Mouse (Mus musculus) ES-Bruce4 (cell line): ENCODE data around the gene Fibcd1.

Source experiments
- EP300 ChIP-seq: IDR thresholded peaks from 2 replicates; pipeline ENCODE4 v1.6.1; 2011; ENCODE audit warnings: low read depth, low read length; ENCODE audit not compliant: insufficient read depth
- POLR2A ChIP-seq: IDR thresholded peaks from one replicate; pipeline ENCODE4 v1.8.1; 2011; ENCODE audit warnings: low read length; ENCODE audit not compliant: insufficient read depth

- TF ChIP-seq EP300, result no peak
- TF ChIP-seq POLR2A, result no peak
Measured at GRCm38 (mm10) chr2:31838868-31839267, 6.9 kb downstream of the Fibcd1 start.
